Mouse (Mus musculus) NIH3T3 (cell line): ENCODE data around the gene Mgat3.

Experiments
- DNase-seq: peaks from one replicate; pipeline ENCODE4 v3.0.0-alpha.2; 2012; ENCODE audit warnings: low read depth

Gene Mgat3

DNA sequence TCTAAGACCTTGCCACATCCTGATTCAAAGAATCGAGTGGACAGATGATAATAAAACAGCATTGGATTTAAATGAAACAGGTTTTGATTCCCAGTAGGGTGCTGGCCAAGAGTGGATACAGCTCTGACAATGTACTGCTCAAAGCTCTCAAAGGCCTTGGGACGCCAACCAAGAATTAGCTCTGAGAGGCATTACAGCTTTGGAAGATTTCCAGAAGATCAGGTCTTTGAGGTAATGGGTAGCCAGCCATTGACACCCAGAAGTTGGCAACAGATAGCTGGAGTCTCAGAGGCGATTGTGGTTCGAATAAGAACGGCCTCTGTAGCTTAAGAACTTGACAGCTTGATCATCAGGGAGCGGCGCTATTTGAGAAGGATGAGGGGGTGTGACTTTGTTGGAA, 8.0 kb downstream of the Mgat3 start:
- no peak for DNase-seq

DNA sequence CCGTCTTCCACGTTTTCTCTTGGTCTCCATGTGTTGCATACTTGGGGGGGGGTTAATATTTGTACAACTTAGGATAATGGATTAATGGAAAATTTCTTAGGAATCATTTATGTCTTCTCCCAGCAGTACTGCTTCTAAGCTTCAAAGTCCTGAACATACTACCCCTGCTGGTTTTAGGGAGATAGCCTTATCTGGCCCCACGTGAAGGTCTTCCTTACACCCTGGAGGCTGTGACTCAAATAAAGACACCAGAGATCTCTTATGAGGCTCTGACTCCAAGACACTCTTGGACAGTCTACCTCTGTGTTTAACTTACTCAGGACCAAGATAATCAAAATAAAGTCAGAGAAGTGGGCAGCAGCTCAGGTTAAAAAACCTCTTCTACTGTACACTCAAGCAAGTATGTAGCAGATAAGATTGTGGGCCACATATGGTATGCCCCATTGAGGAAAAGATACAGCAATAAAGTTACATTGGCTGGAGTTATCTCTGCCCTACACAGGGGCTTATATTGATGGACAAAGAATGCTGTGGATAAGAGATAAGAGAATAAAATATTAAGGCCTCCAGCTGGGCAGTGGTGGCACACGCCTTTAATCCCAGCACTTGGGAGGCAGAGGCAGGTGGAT, 8.7 kb downstream of the Mgat3 start:
- no peak for DNase-seq

- no peak for DNase-seq
Measured at GRCm38 (mm10) chr15:80188927-80189326, 15.4 kb downstream of the Mgat3 start.

GRCm38 (mm10) chr15:80190075-80190474, 16.6 kb downstream of the Mgat3 start:
- DNase-seq, result no peak

- no peak for DNase-seq
Measured at GRCm38 (mm10) chr15:80191585-80192245, 18.2 kb downstream of the Mgat3 start.

DNA sequence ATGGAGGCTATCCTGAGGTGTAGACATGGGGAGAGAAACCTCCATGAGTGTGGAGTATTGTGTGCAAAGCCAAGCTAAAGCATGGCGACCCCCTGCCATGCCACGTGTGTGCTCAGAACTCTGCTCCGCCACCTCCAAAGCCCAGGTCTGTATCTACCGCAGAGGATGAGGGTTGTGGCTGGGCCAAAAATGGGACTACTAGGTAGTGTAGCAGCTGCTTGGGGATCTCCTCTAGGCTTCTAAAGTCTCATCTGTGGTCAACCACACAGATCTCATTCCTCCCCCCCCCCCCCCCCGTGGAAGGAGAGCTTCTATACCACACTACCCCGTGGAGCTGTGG, 18.7 kb downstream of the Mgat3 start:
- no peak for DNase-seq

DNA sequence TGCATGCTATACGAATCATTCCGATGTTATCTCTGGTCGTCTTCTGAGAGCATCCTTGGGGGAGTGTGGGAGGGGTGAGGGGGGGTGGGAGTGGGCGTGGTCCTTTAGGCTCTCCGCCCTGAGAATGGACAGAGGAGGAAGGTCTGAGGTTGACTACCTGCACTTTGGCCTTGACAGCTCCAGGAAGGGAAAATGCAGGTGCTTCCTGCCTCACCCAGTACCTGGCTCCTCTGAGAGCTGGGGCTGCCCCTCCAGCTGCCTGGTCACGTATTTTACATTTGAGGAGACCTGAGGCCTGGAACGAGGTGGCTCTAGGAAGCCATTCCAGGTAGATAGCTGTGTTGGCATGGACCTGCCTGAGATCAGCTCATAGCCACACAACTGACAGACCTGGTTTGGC, 19.3 kb downstream of the Mgat3 start:
- no peak for DNase-seq

DNA sequence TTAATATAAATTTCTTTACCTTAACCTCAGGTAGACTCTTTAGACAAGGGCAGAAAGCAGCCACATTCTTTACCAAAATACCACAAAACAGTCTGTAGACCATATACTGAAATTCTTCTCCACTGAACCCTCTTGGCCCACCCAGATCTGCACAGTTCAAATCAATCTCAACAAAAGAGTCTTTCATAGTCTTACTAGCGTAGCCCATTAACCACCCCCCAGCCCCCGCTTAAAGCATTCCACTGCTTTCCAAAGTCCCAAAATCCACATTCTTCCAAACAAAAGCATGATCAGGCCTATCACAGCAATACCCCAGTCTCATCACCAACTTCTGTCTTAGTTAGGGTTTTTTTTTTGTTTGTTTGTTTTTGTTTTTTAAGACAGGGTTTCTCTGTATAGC, 26.0 kb downstream of the Mgat3 start:
- DNase-seq, result no peak

- peak; percentile 11 for DNase-seq
Measured at GRCm38 (mm10) chr15:80202111-80202775, 28.7 kb downstream of the Mgat3 start.

DNA sequence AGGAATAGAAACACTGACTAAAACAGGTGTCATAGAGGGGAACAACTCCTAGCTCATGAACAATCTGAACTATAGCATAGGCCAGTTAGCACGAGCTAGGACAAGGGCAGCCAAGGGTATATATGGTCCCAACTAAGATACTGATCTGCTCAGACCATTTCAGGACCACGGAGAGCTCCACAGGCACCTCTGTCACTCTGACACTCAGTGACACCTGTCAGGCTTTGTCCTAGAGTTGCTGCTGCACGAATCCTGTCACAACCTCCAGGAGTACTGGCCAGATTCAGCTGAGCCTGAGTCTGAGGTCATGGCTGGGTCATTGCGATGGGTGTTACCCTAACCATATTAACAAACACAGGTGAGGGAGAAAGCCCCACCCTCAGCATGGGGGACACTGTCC, 29.9 kb downstream of the Mgat3 start:
- DNase-seq, result peak; percentile 35

- DNase-seq, result no peak
Measured at GRCm38 (mm10) chr15:80206057-80206565, 32.6 kb downstream of the Mgat3 start.

DNA sequence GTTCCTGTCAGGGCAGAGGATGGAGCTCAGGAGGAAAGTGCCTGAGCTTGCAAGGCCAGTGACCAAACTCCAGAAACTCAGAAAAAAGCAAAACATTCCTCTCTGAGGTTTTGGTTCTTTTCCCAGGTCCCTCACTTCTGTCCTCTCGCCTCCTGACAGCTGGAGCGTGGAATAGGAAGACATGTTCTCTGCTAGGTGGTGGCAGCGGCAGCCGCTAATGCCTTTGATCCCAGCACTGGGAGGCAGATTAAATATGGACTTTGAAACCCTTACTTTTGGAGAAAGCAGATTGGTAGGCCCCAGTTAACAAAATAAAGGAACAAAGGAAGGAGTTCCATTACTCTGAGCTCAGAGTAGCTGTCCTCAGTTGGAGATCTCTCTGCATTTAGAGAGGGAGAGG, 34.9 kb downstream of the Mgat3 start:
- no peak for DNase-seq

DNA sequence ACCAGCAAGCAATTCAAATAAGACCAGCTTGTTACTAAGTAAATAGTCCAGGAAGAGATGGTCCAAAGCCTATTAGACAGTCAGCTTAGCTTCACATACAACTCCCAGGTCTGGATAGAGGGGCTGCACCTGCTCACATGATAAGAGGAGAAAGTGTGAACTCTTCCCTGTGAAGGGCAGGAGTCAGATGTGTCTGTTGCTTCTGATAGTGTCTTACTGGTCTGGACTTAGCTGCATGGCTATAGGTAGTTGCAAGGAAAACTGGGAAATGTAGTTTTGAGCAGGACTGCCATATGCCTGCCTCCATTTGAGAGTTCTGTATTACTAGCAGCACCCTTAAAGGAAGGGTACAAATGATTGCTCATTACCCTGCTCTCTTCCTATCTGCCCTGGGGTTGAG, 40.2 kb downstream of the Mgat3 start:
- DNase-seq, result no peak

- peak; percentile 77 for DNase-seq
Measured at GRCm38 (mm10) chr15:80215716-80216479, 42.4 kb downstream of the Mgat3 start.

- no peak for DNase-seq
Measured at GRCm38 (mm10) chr15:80216480-80216820, 42.9 kb downstream of the Mgat3 start.

GRCm38 (mm10) chr15:80217476-80217875, 44.0 kb downstream of the Mgat3 start:
- DNase-seq, result no peak

DNA sequence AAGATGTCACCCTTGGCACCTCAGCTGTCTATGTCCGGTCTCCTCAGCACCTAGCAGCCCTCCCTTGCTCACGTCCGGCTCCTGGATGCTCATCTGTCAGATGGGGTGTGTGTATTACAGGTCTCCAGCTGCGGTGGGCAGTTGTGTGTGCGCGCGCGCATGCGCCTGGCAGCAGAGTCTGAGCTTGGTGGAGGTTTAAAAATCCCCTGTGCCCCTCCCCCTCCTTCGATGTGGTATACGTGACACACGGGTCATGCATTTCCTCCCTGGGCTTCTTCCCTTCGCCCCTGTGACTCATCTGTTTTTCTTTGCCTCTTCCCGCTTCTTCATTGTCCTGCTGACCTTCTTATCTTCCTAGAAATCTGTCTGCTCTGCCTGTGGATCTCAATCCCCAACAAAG, 45.7 kb downstream of the Mgat3 start:
- peak; percentile 77 for DNase-seq

GRCm38 (mm10) chr15:80219705-80220657, 46.5 kb downstream of the Mgat3 start:
- DNase-seq, result peak; percentile 27

GRCm38 (mm10) chr15:80221031-80221430, 47.5 kb downstream of the Mgat3 start:
- no peak for DNase-seq

- no peak for DNase-seq
Measured at GRCm38 (mm10) chr15:80223751-80224150, 50.2 kb downstream of the Mgat3 start.

DNA sequence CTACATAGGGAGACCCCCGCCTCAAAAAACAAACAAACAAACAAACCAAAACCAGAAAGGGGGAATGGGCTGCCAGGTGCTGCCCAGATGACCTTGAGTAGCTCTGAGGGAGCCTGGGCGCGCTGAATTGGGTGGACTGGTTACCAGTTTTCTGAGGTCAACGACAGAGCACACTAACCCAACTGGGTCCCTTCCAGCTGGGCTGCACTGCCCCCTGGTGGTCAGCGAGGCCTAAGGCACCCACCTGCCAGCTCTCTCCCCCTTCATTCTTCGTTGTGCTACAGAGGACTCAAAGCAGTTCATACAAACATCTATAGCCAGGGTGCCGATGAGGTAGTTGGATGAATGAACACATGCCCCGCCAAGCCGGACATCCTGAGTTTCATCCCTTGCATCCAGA, 51.7 kb downstream of the Mgat3 start:
- DNase-seq, result peak; percentile 74

DNA sequence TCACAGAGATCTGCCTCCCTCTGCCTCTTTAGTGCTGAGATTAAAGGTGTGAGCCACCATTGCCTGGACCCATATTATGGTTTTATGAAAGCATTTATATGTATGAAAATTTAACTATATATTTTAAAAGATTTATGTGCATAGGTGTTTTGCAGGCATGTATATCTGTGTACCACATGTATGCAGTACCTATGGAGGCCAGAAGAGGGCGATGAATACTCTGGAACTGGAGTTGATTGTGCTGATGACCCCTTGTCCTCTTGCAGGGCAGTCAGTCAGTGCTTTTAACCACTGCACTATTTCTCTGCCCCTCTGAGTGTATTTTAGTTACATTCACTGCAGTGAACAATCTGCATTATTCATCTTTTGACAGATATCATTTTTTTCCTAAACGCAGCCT, 52.3 kb downstream of the Mgat3 start:
- peak; percentile 82 for DNase-seq
